Mouse (Mus musculus) liver, embryonic 16.5 days (tissue): ENCODE measurements around the gene Pbx1. TPM values are rescaled to one million over a fixed set of nuclear protein-coding genes. Genes with fewer than 3 reads are reported as not detected.

Experiments
- ATAC-seq: fragments of 200-750 bp; cut with Nextera tagmentation; 2 replicates; pipeline ENCODE4 v1.8.0; 2017; ENCODE audit warnings: low read depth, mild to moderate bottlenecking, moderate number of reproducible peaks, moderate library complexity
- H3K27ac ChIP-seq: fragments of 300-500 bp; sonication (generic); 2 replicates; pipeline ENCODE4 v1.5.1; 2014; ENCODE audit warnings: mild to moderate bottlenecking, low read length
- H3K27me3 ChIP-seq: fragments of 300-500 bp; sonication (generic); 2 replicates; pipeline ENCODE4 v1.6.1; 2014; ENCODE audit warnings: low read depth, low read length, mixed read lengths; ENCODE audit not compliant: control insufficient read depth, insufficient read depth
- H3K36me3 ChIP-seq: fragments of 300-500 bp; sonication (generic); 2 replicates; pipeline ENCODE4 v1.6.1; 2014; ENCODE audit warnings: mild to moderate bottlenecking; ENCODE audit not compliant: control insufficient read depth, insufficient read depth
- H3K4me1 ChIP-seq: fragments of 300-500 bp; sonication (generic); 2 replicates; pipeline ENCODE4 v1.6.1; 2014; ENCODE audit warnings: low read depth, low read length, mixed read lengths; ENCODE audit not compliant: control insufficient read depth
- H3K4me2 ChIP-seq: fragments of 300-500 bp; sonication (generic); 2 replicates; pipeline ENCODE4 v1.6.1; 2014; ENCODE audit warnings: low read depth, low read length, mixed read lengths
- H3K4me3 ChIP-seq: fragments of 300-500 bp; sonication (generic); 2 replicates; pipeline ENCODE4 v1.5.1; 2014; ENCODE audit warnings: low read depth, mild to moderate bottlenecking, low read length
- H3K9ac ChIP-seq: fragments of 300-500 bp; sonication (generic); 2 replicates; pipeline ENCODE4 v1.6.1; 2014; ENCODE audit warnings: low read depth, low read length
- H3K9me3 ChIP-seq: fragments of 300-500 bp; sonication (generic); replicated peaks from 2 replicates; pipeline ENCODE4 v1.6.1; 2016; ENCODE audit warnings: low read length; ENCODE audit not compliant: control insufficient read depth
- WGBS: fragments of 180-500 bp; shearing (Covaris S2); extraction: QIAGEN DNeasy Blood & Tissue Kit; methylation state at CpG from one replicate; pipeline ENCODE4 v1.1.7; 2014; ENCODE audit not compliant: insufficient replicate concordance; 5-methylcytosine and 5-hydroxymethylcytosine counted together
- polyA plus RNA-seq: library from polyadenylated mRNA; unstranded; fragments of >200 nt; fragmentation: Nextera tagmentation; extraction: Ambion mirVana; gene quantifications from 2 replicates; pipeline ENCODE4 v1.2.1, GENCODE M21; 2015

Pbx1 gene
- polyA plus RNA-seq, 1 experiment from 2014 or later, result 2.1 TPM

DNA sequence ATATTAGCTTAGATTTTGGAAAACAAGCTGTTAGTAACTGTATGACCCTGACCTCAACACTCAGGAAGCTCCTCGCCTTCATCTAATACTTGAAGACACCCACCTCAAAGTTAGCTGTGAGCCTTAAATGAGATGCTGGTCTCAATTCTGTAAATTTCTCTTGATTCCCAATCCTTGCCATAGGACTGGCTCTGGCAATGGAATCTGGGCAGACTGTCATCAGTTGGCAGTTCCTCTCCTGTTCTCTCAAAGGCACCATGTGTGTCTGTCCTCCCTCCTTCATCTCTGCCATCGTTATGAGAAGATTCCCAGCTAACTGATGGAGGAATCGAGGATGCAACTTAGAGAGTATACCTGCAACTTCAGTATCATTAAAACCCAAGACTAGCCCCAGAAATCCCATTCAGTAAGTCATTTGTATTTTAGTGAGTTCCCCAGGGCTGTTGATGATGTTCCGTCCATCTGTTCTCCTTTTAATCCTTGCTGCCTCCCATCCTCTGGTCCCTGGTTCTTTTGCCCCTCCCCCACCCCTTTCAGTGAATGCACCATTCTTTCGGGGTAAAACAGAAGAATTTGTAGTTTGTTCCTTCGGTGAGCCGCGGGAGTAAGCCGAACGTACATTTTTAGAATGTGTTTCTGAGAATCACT is 353.2 kb downstream of the Pbx1 start:
- Histone ChIP-seq H3K4me2 (no peak overlapping the region), H3K4me3 (no peak overlapping the region), H3K9ac (no peak overlapping the region), H3K27ac (no peak overlapping the region), H3K36me3 (no peaks in the 10 kb centered on the region), H3K4me1 (no peaks in the 10 kb centered on the region), H3K27me3 (no peaks in the 10 kb centered on the region), H3K9me3 (no peaks in the 10 kb centered on the region)
- ATAC-seq, result no peak
- 68% methylated on average over 10 of the region's 10 CpGs for WGBS

DNA sequence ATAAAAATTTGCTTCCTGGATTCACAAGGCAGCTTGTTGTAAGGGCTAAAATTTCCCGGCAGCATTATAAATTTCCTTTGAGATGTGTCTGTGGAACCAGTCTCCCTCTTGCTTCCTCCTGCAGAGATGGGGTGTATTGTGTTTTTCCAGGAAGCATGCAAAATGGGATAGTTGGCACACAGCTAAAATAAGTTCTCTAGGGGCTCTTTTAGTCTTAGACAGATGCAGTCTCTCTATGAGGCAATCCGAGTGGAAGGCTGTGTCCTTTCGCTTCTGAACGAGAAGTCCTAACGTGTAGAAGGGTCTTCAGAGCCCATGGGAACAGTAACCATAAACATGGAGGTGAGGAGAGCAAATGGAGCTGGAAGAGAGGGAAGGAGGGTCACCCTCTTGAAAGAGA is 360.1 kb downstream of the Pbx1 start:
- ATAC-seq, result no peak
- no peak overlapping the region for H3K9ac ChIP-seq
- no peak overlapping the region for H3K4me2 ChIP-seq
- no peak overlapping the region for H3K27ac ChIP-seq
- H3K4me1 ChIP-seq, result no peaks in the 10 kb centered on the region
- no peaks in the 10 kb centered on the region for H3K36me3 ChIP-seq
- no peak overlapping the region for H3K4me3 ChIP-seq
- no peaks in the 10 kb centered on the region for H3K9me3 ChIP-seq
- H3K27me3 ChIP-seq, result no peaks in the 10 kb centered on the region
- WGBS, result 48% methylated on average over 5 of the region's 5 CpGs

DNA sequence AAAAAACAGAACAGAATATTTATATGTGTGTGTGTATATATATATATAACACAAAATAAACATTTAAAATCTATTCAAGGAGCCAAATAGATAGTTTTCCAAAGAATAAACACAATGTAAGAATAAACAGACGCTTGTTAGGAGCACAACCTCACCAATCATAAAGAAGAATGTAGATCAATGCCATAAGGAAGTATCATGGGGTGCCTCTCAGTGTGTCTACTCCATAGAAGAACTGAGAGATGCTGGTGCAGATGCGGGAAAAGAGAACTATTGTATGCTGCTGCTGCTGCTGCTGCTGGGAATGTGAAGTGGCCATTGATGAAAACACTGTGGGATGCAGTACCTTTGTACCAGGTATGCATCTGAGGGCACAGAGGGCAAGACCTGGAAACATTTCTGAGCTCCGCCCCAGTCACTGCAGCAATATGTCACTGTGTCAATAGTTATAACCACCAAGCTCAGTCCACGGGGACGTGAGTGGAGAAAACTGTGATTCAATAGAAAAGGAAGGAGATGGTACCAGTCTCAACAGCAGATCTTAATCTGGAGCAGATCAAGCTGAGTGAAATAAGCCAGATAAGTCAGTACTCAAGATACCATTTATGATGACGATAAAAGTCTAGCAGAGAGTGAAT is 361.7 kb downstream of the Pbx1 start:
- ATAC-seq, result no peak
- no peaks in the 10 kb centered on the region for H3K36me3 ChIP-seq
- 54% methylated on average over 6 of the region's 6 CpGs for WGBS
- H3K4me2 ChIP-seq, result no peak overlapping the region
- H3K27me3 ChIP-seq, result no peaks in the 10 kb centered on the region
- no peak overlapping the region for H3K9ac ChIP-seq
- H3K9me3 ChIP-seq, result no peaks in the 10 kb centered on the region
- no peak overlapping the region for H3K4me3 ChIP-seq
- no peaks in the 10 kb centered on the region for H3K4me1 ChIP-seq
- no peak overlapping the region for H3K27ac ChIP-seq

DNA sequence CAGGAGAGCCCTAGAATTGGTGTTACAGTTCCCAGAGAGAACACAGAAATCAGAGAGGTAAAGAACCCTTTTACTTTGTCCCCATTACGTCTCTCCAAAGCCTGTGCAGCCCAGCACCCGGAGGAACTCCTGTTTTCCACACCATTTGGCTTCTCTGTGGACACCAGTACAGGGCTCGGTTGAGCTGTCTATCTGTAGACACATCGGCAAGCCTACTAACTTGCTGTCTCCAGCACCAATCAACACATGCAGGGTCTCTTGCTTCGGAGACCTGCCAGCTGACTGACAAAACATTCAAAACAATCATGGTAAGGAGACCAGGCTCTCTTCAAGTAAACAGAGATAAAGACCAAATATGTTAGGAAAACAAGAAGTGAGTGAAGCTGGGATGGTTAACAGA is 362.3 kb downstream of the Pbx1 start:
- WGBS, result 38% methylated on average over 5 of the region's 5 CpGs
- Histone ChIP-seq H3K9me3 (no peaks in the 10 kb centered on the region), H3K9ac (no peak overlapping the region), H3K27ac (no peak overlapping the region), H3K4me2 (no peak overlapping the region), H3K27me3 (no peaks in the 10 kb centered on the region), H3K4me1 (no peaks in the 10 kb centered on the region), H3K36me3 (no peaks in the 10 kb centered on the region), H3K4me3 (no peak overlapping the region)
- ATAC-seq, result no peak
